Mouse (Mus musculus) small intestine, adult 2 months (tissue): Measurements from ENCODE around the gene Prpf40b.

Experiments used
- CTCF ChIP-seq: fragments of 200-500 bp; IDR thresholded peaks from 2 replicates; pipeline ENCODE4 v1.5.1; 2012; ENCODE audit warnings: low read depth, mild to moderate bottlenecking, control low read depth, inconsistent platforms, low read length, moderate library complexity, mixed read lengths; ENCODE audit not compliant: insufficient replicate concordance, insufficient read length; ENCODE audit errors: extremely low read depth
- POLR2A ChIP-seq: fragments of 200-500 bp; IDR thresholded peaks from 2 replicates; pipeline ENCODE4 v1.6.1; 2012; ENCODE audit warnings: low read depth, mild to moderate bottlenecking, control low read depth, inconsistent platforms, low read length, moderate library complexity

DNA sequence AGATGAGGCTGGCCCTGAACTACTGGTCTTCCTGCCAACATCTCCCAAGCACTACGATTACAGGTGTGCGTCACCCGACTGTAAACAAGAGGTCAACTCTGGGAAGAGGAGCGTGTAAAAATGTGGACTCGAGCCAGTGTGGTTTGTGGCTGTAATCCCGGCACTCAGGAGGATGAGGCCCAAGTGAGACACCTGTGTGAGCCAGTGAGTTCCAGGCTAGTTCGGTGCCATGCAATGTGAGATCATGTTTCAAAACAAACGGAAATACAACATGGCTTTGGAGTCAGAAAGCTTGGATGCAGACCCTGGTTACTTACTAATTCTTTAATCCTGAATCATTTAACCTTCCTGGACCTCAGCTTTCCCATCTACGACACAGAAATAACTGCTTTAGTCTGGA is 64.1 kb downstream of the Prpf40b start:
- no peak for TF ChIP-seq CTCF
- TF ChIP-seq POLR2A = no peak
